In genomic region chr2:27413936-27414657, GRCm38 (mm10) we compare ENCODE assay signal across 9 mouse cellular contexts. TPM values are rescaled to one million over a fixed set of nuclear protein-coding genes. Genes with fewer than 3 reads are reported as not detected.
DNase-seq lines count a peak whose midpoint lies in the region; ATAC-seq and TF ChIP-seq lines count a peak whose summit lies in the region.
"Had no signal": no experiment of that assay in that cellular context is flagged by ENCODE, and none has a peak within 500 bp of the region (broad histone marks: within the 10 kb centered on the region; RNA-seq: fewer than 3 reads in every experiment).

No protein-coding gene starts in this region.

- TF ChIP-seq POLR2A in lung, adult 2 months (IDR thresholded peaks at IDR 0.05; ENCODE audit: borderline replicate concordance, extremely low read depth, low read depth, low read length) = no peak

- peaks cover 97% of the 10 kb centered on the region for H3K4me1 ChIP-seq in E14TG2a.4 (replicated peaks; ENCODE audit: low read depth, low read length)
- H3K4me1 ChIP-seq in heart, embryonic 13.5 days = peaks cover 80% of the 10 kb centered on the region
- peaks cover 47% of the 10 kb centered on the region for H3K4me1 ChIP-seq in lung, adult 2 months (ENCODE audit: control insufficient read depth, insufficient read depth, low read length)
- H3K4me1 ChIP-seq in stomach, embryonic 14.5 days (ENCODE audit: control insufficient read depth, insufficient read depth, low read length) = peaks cover 79% of the 10 kb centered on the region

- no peaks in the 10 kb centered on the region for H3K9me3 ChIP-seq in E14TG2a.4 (ENCODE audit: low read length)
- no peaks in the 10 kb centered on the region for H3K9me3 ChIP-seq in heart, embryonic 13.5 days
- H3K9me3 ChIP-seq in stomach, embryonic 14.5 days (ENCODE audit: control insufficient read depth, low read depth, low read length) = no peaks in the 10 kb centered on the region

- 0 out of 2 replicates have a peak overlapping the region, but pooled peaks have one; percentile 37 for H3K9ac ChIP-seq in heart, embryonic 13.5 days
- no peak overlapping the region for H3K9ac ChIP-seq in stomach, embryonic 14.5 days (replicated peaks; ENCODE audit: low read depth, low read length)
- H3K9ac ChIP-seq: liver, embryonic 14.5 days had no signal

- peaks cover 4% of the 10 kb centered on the region for H3K36me3 ChIP-seq in E14TG2a.4 (ENCODE audit: insufficient read depth, low read length)
- no peaks in the 10 kb centered on the region for H3K36me3 ChIP-seq in heart, embryonic 13.5 days
- no peaks in the 10 kb centered on the region for H3K36me3 ChIP-seq in stomach, embryonic 14.5 days (ENCODE audit: control insufficient read depth, insufficient read depth, low read length)

- TF ChIP-seq CTCF in E14TG2a.4 (conservative IDR thresholded peaks at IDR 0.05; ENCODE audit: low read length) = no peak
- TF ChIP-seq CTCF in lung, adult 2 months (IDR thresholded peaks at IDR 0.05; ENCODE audit: insufficient read depth, low read length) = no peak

- H3K27ac ChIP-seq in heart, embryonic 13.5 days (replicated peaks) = no peak overlapping the region
- H3K27ac ChIP-seq in stomach, embryonic 14.5 days (ENCODE audit: low read length) = peak overlapping the region; percentile 77
- H3K27ac ChIP-seq: liver, embryonic 14.5 days had no signal

- DNase-seq in B cell, adult 2 months = peak; percentile 27 to 35
- peak; percentile 63 for DNase-seq in lung, adult 2 months
- DNase-seq in right cerebral cortex, postnatal 4 days = no peak
- no peak for DNase-seq in gastrocnemius, postnatal 25 days

- peak overlapping the region; percentile 45 for H3K4me3 ChIP-seq in E14TG2a.4 (replicated peaks; ENCODE audit: low read length)
- no peak overlapping the region for H3K4me3 ChIP-seq in heart, embryonic 13.5 days
- no peak overlapping the region for H3K4me3 ChIP-seq in lung, adult 2 months (replicated peaks; ENCODE audit: extremely low read depth, low read depth, low read length)
- no peak overlapping the region for H3K4me3 ChIP-seq in stomach, embryonic 14.5 days (ENCODE audit: low read depth, low read length)

- no peaks in the 10 kb centered on the region for H3K27me3 ChIP-seq in E14TG2a.4 (ENCODE audit: insufficient read depth, low read length)
- H3K27me3 ChIP-seq in heart, embryonic 13.5 days (replicated peaks) = no peaks in the 10 kb centered on the region
- no peaks in the 10 kb centered on the region for H3K27me3 ChIP-seq in stomach, embryonic 14.5 days (ENCODE audit: control insufficient read depth, insufficient read depth, low read length)

- peak overlapping the region; percentile 24 for H3K4me2 ChIP-seq in heart, embryonic 13.5 days
- peak overlapping the region; percentile 16 for H3K4me2 ChIP-seq in stomach, embryonic 14.5 days (replicated peaks; ENCODE audit: low read depth, low read length)

- ATAC-seq in heart, embryonic 13.5 days (ENCODE audit: extremely low read depth, insufficient number of reproducible peaks, low FRiP score, low TSS enrichment) = no peak
- peak; percentile 88 for ATAC-seq in stomach, embryonic 14.5 days (ENCODE audit: insufficient number of reproducible peaks, insufficient read depth, low FRiP score, low read depth)
- ATAC-seq in cerebellum, adult (ENCODE audit: insufficient number of reproducible peaks, low FRiP score, low TSS enrichment) = no peak

- WGBS in heart, embryonic 13.5 days = 24% methylated on average over 16 of the region's 16 CpGs
- WGBS in lung, adult 2 months = 40% methylated on average over 16 of the region's 16 CpGs
- 27% methylated on average over 16 of the region's 16 CpGs for WGBS in stomach, embryonic 14.5 days

RNA-seq across cellular contexts. Expression of gene Vav2, which starts 12.7 kb away (rescaled TPM):
- polyA plus RNA-seq in heart, embryonic 13.5 days (2015; fragmentation: Nextera tagmentation; extraction: Ambion mirVana) = 2.6 and 2.7 TPM in 2 replicates
- polyA plus RNA-seq in lung, adult 2 months (2012; rRNA removed) = 30.9 and 32.7 TPM in 2 replicates
- polyA plus RNA-seq in stomach, embryonic 14.5 days (2014; fragmentation: Nextera tagmentation; extraction: Ambion mirVana) = 7.6 and 8.0 TPM in 2 replicates
- 1 to 10 TPM; 2.4 to 4.4 TPM for total RNA-seq in gastrocnemius, postnatal 25 days (2021)

RNA-seq across cellular contexts. Expression of gene Brd3os, which starts 28.0 kb away (rescaled TPM):
- polyA plus RNA-seq in heart, embryonic 13.5 days (2015; fragmentation: Nextera tagmentation; extraction: Ambion mirVana) = 3.7 and 3.8 TPM in 2 replicates
- 9.3 and 10.6 TPM in 2 replicates for polyA plus RNA-seq in lung, adult 2 months (2012; rRNA removed)
- 11.0 and 11.5 TPM in 2 replicates for polyA plus RNA-seq in stomach, embryonic 14.5 days (2014; fragmentation: Nextera tagmentation; extraction: Ambion mirVana)
- 1 to 10 TPM in 1 of 2 experiments, under 1 TPM in 1; 0.74 to 1.3 TPM for total RNA-seq in gastrocnemius, postnatal 25 days (2021)

Comparison
In these comparisons a context has a peak if more than half of its experiments do, and no peak if none do; other contexts are left out.
1. DNase-seq: peak in B cell, adult 2 months (2 of 2) and lung, adult 2 months (single experiment); none in right cerebral cortex, postnatal 4 days (single experiment) and gastrocnemius, postnatal 25 days (single experiment).